Mouse (Mus musculus) hindbrain, postnatal 0 days (tissue): Measurements from ENCODE around the gene Pacs2. TPM values are rescaled to one million over a fixed set of nuclear protein-coding genes. Genes with fewer than 3 reads are reported as not detected.

Experiments used
- ATAC-seq: fragments of 200-750 bp; cut with Nextera tagmentation; 2 replicates; pipeline ENCODE4 v1.8.0; 2017; ENCODE audit warnings: mild to moderate bottlenecking, moderate TSS enrichment, moderate library complexity
- DNase-seq: peaks from one replicate; pipeline ENCODE4 v3.0.0-alpha.2; 2015; ENCODE audit warnings: low spot score
- H3K27ac ChIP-seq: fragments of 300-500 bp; sonication (generic); 2 replicates; pipeline ENCODE4 v1.5.1; 2014; ENCODE audit warnings: mild to moderate bottlenecking
- H3K27me3 ChIP-seq: fragments of 300-500 bp; sonication (generic); 2 replicates; pipeline ENCODE4 v1.6.1; 2014; ENCODE audit warnings: low read length, mixed read lengths; ENCODE audit not compliant: insufficient read depth
- H3K36me3 ChIP-seq: fragments of 300-500 bp; sonication (generic); 2 replicates; pipeline ENCODE4 v1.6.1; 2014; ENCODE audit warnings: low read length, mixed read lengths; ENCODE audit not compliant: insufficient read depth
- H3K4me1 ChIP-seq: fragments of 300-500 bp; sonication (generic); 2 replicates; pipeline ENCODE4 v1.6.1; 2014; ENCODE audit warnings: antibody characterized with exemption, low read length, mixed read lengths; ENCODE audit not compliant: insufficient read depth
- H3K4me2 ChIP-seq: fragments of 300-500 bp; sonication (generic); 2 replicates; pipeline ENCODE4 v1.6.1; 2014; ENCODE audit warnings: low read depth, mild to moderate bottlenecking, low read length, moderate library complexity, mixed read lengths
- H3K4me3 ChIP-seq: fragments of 300-500 bp; sonication (generic); 2 replicates; pipeline ENCODE4 v1.5.1; 2014; ENCODE audit warnings: low read length
- H3K9ac ChIP-seq: fragments of 300-500 bp; sonication (generic); replicated peaks from 2 replicates; pipeline ENCODE4 v1.6.1; 2014; ENCODE audit warnings: mild to moderate bottlenecking, low read length, moderate library complexity, mixed read lengths
- H3K9me3 ChIP-seq: fragments of 300-500 bp; sonication (generic); 2 replicates; pipeline ENCODE4 v1.6.1; 2016; ENCODE audit warnings: low read length, mixed read lengths
- CTCF ChIP-seq: IDR thresholded peaks from 2 replicates; pipeline ENCODE4 v1.5.1; 2016; ENCODE audit warnings: antibody characterized with exemption, control low read depth, low read depth
- WGBS: fragments of 180-500 bp; shearing (Covaris S2); extraction: QIAGEN DNeasy Blood & Tissue Kit; methylation state at CpG from one replicate; pipeline ENCODE4 v1.1.7; 2014; 5-methylcytosine and 5-hydroxymethylcytosine counted together
- polyA plus RNA-seq: library from polyadenylated mRNA; unstranded; fragments of >200 nt; fragmentation: Nextera tagmentation; extraction: Ambion mirVana; gene quantifications from 2 replicates; pipeline ENCODE4 v1.2.1, GENCODE M21; 2015
- total RNA-seq: library from RNA; depleted of rRNA; stranded (reverse); fragments of >200 nt; gene quantifications from 2 replicates; pipeline ENCODE4 v1.2.3, GENCODE M21; 2014

The Pacs2 gene
- total and polyA plus RNA-seq, 2 experiments from 2014 or later = 20.3 to 111 TPM

- H3K27ac ChIP-seq = peak overlapping the region; percentile 4; the same call in 1 of the 2 replicates
- H3K4me3 ChIP-seq = no peak overlapping the region
- no peak for TF ChIP-seq CTCF
- no peaks in the 10 kb centered on the region for H3K27me3 ChIP-seq
- 68% methylated on average over 6 of the region's 6 CpGs for WGBS
- ATAC-seq (no peak), DNase-seq (peak; percentile 34)
- no peaks in the 10 kb centered on the region for H3K9me3 ChIP-seq
- H3K36me3 ChIP-seq = no peaks in the 10 kb centered on the region
- H3K4me2 ChIP-seq = no peak overlapping the region
- H3K4me1 ChIP-seq = peaks cover 26% of the 10 kb centered on the region
- no peak overlapping the region for H3K9ac ChIP-seq
Measured at GRCm38 (mm10) chr12:113011702-113012360, 2.5 kb upstream of the Pacs2 start.

- ATAC-seq (no peak), DNase-seq (no peak)
- H3K36me3 ChIP-seq = no peaks in the 10 kb centered on the region
- no peak for TF ChIP-seq CTCF
- H3K4me1 ChIP-seq = peaks cover 29% of the 10 kb centered on the region
- H3K27ac ChIP-seq = peak overlapping the region; percentile 95
- no peak overlapping the region for H3K4me2 ChIP-seq
- H3K4me3 ChIP-seq = no peak overlapping the region
- H3K27me3 ChIP-seq = no peaks in the 10 kb centered on the region
- WGBS = 90% methylated on average over 5 of the region's 5 CpGs
- H3K9me3 ChIP-seq = no peaks in the 10 kb centered on the region
- H3K9ac ChIP-seq = no peak overlapping the region
Measured at GRCm38 (mm10) chr12:113012443-113012842, 1.9 kb upstream of the Pacs2 start.

- H3K36me3 ChIP-seq = no peaks in the 10 kb centered on the region
- peaks cover 29% of the 10 kb centered on the region for H3K4me1 ChIP-seq
- ATAC-seq = peak; percentile 33
- H3K9me3 ChIP-seq = no peaks in the 10 kb centered on the region
- no peaks in the 10 kb centered on the region for H3K27me3 ChIP-seq
- DNase-seq = peak; percentile 42
- no peak for TF ChIP-seq CTCF
- H3K9ac ChIP-seq = peak overlapping the region; percentile 92
- peak overlapping the region; percentile 95 for H3K27ac ChIP-seq
- H3K4me2 ChIP-seq = peak overlapping the region; percentile 86
- 55% methylated on average over 3 of the region's 3 CpGs for WGBS
- no peak overlapping the region for H3K4me3 ChIP-seq
Measured at GRCm38 (mm10) chr12:113013021-113013491, 1.3 kb upstream of the Pacs2 start.

GRCm38 (mm10) chr12:113014561-113015556 is 551 bp downstream of the Pacs2 start:
- no peaks in the 10 kb centered on the region for H3K9me3 ChIP-seq
- peak; percentile 48 for DNase-seq
- TF ChIP-seq CTCF = no peak
- H3K4me1 ChIP-seq = peaks cover 29% of the 10 kb centered on the region
- peak overlapping the region; percentile 95 for H3K27ac ChIP-seq
- H3K4me3 ChIP-seq = peak overlapping the region; percentile 96
- H3K27me3 ChIP-seq = no peaks in the 10 kb centered on the region
- ATAC-seq = 0 out of 2 replicates have a peak, but pooled peaks have one; percentile 6
- peak overlapping the region; percentile 86 for H3K4me2 ChIP-seq
- WGBS = 2% methylated on average over 39 of the region's 64 CpGs
- no peaks in the 10 kb centered on the region for H3K36me3 ChIP-seq
- peak overlapping the region; percentile 92 for H3K9ac ChIP-seq

- Histone ChIP-seq H3K4me3 (peak overlapping the region; percentile 96; the same call in 1 of the 2 replicates), H3K27ac (no peak overlapping the region), H3K4me1 (peaks cover 29% of the 10 kb centered on the region), H3K9ac (no peak overlapping the region; the same call in 1 of the 2 replicates), H3K27me3 (no peaks in the 10 kb centered on the region), H3K36me3 (peaks cover 4% of the 10 kb centered on the region; the same call in 1 of the 2 replicates), H3K9me3 (no peaks in the 10 kb centered on the region), H3K4me2 (peak overlapping the region; percentile 86)
- 72% methylated on average over 4 of the region's 4 CpGs for WGBS
- DNase-seq (no peak), ATAC-seq (no peak)
- no peak for TF ChIP-seq CTCF
Measured at GRCm38 (mm10) chr12:113015956-113016355, 1.6 kb downstream of the Pacs2 start.

GRCm38 (mm10) chr12:113016976-113017375 is 2.7 kb downstream of the Pacs2 start:
- no peaks in the 10 kb centered on the region for H3K9me3 ChIP-seq
- H3K27ac ChIP-seq = no peak overlapping the region
- no peaks in the 10 kb centered on the region for H3K27me3 ChIP-seq
- no peak overlapping the region; the same call in 1 of the 2 replicates for H3K9ac ChIP-seq
- 73% methylated on average over 8 of the region's 8 CpGs for WGBS
- peaks cover 6% of the 10 kb centered on the region; the same call in 1 of the 2 replicates for H3K36me3 ChIP-seq
- no peak overlapping the region for H3K4me3 ChIP-seq
- DNase-seq (no peak), ATAC-seq (no peak)
- no peak for TF ChIP-seq CTCF
- peaks cover 29% of the 10 kb centered on the region for H3K4me1 ChIP-seq
- H3K4me2 ChIP-seq = peak overlapping the region; percentile 30
